Mouse (Mus musculus): Measurements from ENCODE around the gene B4galt2. TPM values are rescaled to one million over a fixed set of nuclear protein-coding genes. Genes with fewer than 3 reads are reported as not detected.
A peak's percentile ranks its signal among the peaks of the same experiment; 100 is the strongest.

B4galt2 gene
- total RNA-seq, 1 experiment from 2014 or later: not detected

GRCm38 (mm10) chr4:117878703-117879102, 4.6 kb downstream of the B4galt2 start:
- ATAC-seq (replicated peaks; ENCODE audit: insufficient number of reproducible peaks, low FRiP score, low TSS enrichment, poor library complexity, severe bottlenecking): no peak

DNA sequence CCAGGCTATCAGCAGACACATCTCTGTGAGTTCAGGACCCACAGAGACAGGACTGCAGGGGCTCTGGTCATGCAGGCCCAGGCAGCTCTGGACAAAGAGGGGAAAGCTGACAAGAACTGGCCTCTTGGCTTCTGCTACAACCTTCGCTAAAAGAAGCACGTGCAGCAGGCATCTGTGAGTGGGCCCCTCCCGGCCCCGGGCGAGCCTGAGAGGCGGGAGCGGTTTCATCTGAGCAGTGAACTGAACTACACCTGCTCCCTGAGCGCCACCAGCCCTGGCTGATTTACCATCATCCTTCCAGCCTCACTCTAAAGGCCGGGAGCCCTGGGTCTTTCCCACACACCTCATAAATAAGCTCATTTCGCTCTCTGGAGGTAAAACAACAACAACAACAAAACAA, 5.0 kb downstream of the B4galt2 start:
- ATAC-seq (replicated peaks; ENCODE audit: insufficient number of reproducible peaks, low FRiP score, low TSS enrichment, poor library complexity, severe bottlenecking): no peak

GRCm38 (mm10) chr4:117873615-117874014, 9.7 kb downstream of the B4galt2 start:
- ATAC-seq (replicated peaks; ENCODE audit: insufficient number of reproducible peaks, low FRiP score, low TSS enrichment, poor library complexity, severe bottlenecking): no peak

DNA sequence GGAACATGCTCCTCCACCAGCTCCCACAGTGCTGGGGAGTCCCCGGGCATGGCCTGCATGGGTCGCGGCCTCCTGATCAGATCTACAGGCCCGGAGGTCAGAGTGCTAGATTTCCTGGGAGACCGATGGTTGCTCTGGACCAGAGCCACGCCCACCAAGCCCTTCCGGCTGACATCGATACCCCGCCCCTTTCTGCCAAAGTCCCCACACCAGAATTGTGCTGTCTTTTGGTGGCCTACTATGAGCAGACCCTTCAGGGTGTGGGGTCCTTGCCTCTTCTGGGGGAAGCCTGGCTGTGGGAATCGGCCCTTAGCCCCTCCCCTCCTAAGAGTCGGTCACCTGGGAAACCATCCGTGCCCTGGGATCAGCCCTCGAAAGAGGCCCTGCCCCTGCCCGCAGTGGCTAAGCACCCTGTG, 10.8 kb downstream of the B4galt2 start, which contains the start of gene Ccdc24:
Gene Ccdc24 (minus strand): TSS at position 87 of the 416 bp plus-strand sequence.
- no peak for ATAC-seq (replicated peaks; ENCODE audit: insufficient number of reproducible peaks, low FRiP score, low TSS enrichment, poor library complexity, severe bottlenecking)

GRCm38 (mm10) chr4:117871787-117872186, 11.5 kb downstream of the B4galt2 start:
- no peak for ATAC-seq (replicated peaks; ENCODE audit: insufficient number of reproducible peaks, low FRiP score, low TSS enrichment, poor library complexity, severe bottlenecking)

GRCm38 (mm10) chr4:117870437-117870836, 12.8 kb downstream of the B4galt2 start:
- ATAC-seq (replicated peaks; ENCODE audit: insufficient number of reproducible peaks, low FRiP score, low TSS enrichment, poor library complexity, severe bottlenecking): no peak

DNA sequence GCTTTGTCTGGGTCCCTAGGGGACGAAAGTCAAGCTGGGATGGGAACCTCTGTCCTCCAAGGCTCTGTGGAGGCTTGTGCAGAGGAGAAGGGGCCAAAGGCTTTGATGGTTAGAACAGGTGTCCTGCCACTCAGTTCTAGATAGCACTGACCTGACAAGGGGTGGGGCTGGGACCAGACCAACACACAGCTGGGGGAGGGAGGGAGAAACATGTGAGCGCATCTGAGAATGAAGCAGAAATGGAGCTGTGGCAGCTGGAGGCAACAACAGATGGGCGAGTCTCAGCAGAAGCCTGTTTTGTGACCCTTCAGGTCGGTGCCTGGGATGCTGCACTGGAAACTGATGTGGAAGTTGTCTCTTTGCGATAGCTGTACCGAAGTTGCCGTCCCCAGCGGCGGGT, 14.0 kb downstream of the B4galt2 start:
- no peak for ATAC-seq (replicated peaks; ENCODE audit: insufficient number of reproducible peaks, low FRiP score, low TSS enrichment, poor library complexity, severe bottlenecking)

GRCm38 (mm10) chr4:117867823-117868222, 15.5 kb downstream of the B4galt2 start:
- ATAC-seq (replicated peaks; ENCODE audit: insufficient number of reproducible peaks, low FRiP score, low TSS enrichment, poor library complexity, severe bottlenecking): peak; percentile 36; the same call in 1 of the 2 replicates

GRCm38 (mm10) chr4:117867000-117867399, 16.3 kb downstream of the B4galt2 start:
- peak; percentile 16; the same call in 1 of the 2 replicates for ATAC-seq (replicated peaks; ENCODE audit: insufficient number of reproducible peaks, low FRiP score, low TSS enrichment, poor library complexity, severe bottlenecking)

- ATAC-seq (replicated peaks; ENCODE audit: insufficient number of reproducible peaks, low FRiP score, low TSS enrichment, poor library complexity, severe bottlenecking): 0 out of 2 replicates have a peak, but pooled peaks have one; percentile 23
Observed at GRCm38 (mm10) chr4:117866083-117866482, 17.2 kb downstream of the B4galt2 start.

GRCm38 (mm10) chr4:117862823-117863222, 20.5 kb downstream of the B4galt2 start:
- 0 out of 2 replicates have a peak, but pooled peaks have one; percentile 9 for ATAC-seq (replicated peaks; ENCODE audit: insufficient number of reproducible peaks, low FRiP score, low TSS enrichment, poor library complexity, severe bottlenecking)

- no peak for ATAC-seq (replicated peaks; ENCODE audit: insufficient number of reproducible peaks, low FRiP score, low TSS enrichment, poor library complexity, severe bottlenecking)
Observed at GRCm38 (mm10) chr4:117860570-117860969, 22.7 kb downstream of the B4galt2 start.

- ATAC-seq (replicated peaks; ENCODE audit: insufficient number of reproducible peaks, low FRiP score, low TSS enrichment, poor library complexity, severe bottlenecking): no peak
Observed at GRCm38 (mm10) chr4:117858794-117859193, 24.5 kb downstream of the B4galt2 start.

GRCm38 (mm10) chr4:117855146-117855545, 28.1 kb downstream of the B4galt2 start:
- no peak for ATAC-seq (replicated peaks; ENCODE audit: insufficient number of reproducible peaks, low FRiP score, low TSS enrichment, poor library complexity, severe bottlenecking)

- ATAC-seq (replicated peaks; ENCODE audit: insufficient number of reproducible peaks, low FRiP score, low TSS enrichment, poor library complexity, severe bottlenecking): no peak
Observed at GRCm38 (mm10) chr4:117852152-117852868, 31.0 kb downstream of the B4galt2 start.

DNA sequence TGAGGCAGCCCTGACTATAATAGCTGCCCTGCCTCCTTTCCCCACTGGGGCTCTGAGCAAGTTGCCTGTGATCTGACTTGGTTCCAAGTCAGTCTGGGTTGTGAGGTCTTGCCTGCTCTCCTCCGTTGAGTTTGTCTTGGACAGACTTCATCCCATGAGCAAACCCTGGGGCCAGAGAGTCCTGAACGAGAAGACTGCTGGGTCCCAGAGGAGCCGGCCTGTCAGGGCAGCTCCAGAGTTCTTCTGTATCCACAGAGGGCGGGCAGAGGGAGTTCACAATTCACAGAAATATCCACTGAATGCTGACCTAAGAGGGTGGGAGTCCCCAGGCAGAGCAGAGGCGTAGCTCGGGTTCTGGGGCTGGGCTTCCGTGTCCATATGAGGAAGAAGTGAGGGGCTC, 32.4 kb downstream of the B4galt2 start:
- no peak for ATAC-seq (replicated peaks; ENCODE audit: insufficient number of reproducible peaks, low FRiP score, low TSS enrichment, poor library complexity, severe bottlenecking)

DNA sequence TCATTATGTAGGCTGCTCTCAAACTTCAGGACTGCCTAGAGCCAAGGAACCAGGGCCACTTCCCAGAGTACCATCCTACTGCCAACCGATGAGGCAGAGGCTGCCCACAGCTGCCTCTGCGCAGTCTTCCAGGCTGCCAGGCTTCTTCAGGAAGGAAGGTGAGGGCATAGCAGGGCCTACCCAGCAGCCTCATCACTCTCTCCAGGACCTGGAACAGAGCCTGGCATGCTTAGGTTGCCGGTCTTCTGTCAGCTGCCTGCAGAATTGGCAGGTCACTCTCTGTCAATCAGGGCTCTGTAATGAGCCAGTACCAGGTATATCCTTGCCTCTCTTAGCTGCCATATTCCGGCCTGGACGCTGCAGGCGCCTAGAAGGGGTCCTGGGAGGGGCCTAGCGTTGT, 33.1 kb downstream of the B4galt2 start:
- no peak for ATAC-seq (replicated peaks; ENCODE audit: insufficient number of reproducible peaks, low FRiP score, low TSS enrichment, poor library complexity, severe bottlenecking)

GRCm38 (mm10) chr4:117849506-117849905, 33.8 kb downstream of the B4galt2 start:
- no peak for ATAC-seq (replicated peaks; ENCODE audit: insufficient number of reproducible peaks, low FRiP score, low TSS enrichment, poor library complexity, severe bottlenecking)

DNA sequence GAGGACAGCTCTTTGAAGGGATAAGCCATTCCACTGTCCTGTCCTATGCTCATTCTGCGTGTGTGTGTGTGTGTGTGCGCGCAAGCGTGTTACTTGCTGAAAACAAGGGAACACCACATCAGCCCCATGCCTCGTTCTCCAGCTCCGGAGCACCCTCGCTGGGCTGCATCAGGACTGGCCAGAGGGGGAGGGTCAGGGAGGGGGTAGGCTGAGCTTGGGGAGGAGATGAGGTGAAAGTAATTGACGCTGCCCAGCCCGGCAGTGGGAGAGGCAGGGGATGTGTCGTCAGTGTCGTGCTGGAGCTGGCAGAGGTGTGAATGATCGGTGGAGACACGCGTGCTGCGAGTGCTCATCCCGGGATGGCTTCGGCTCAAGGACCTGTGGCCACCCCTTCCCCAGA, 34.2 kb downstream of the B4galt2 start:
- ATAC-seq (replicated peaks; ENCODE audit: insufficient number of reproducible peaks, low FRiP score, low TSS enrichment, poor library complexity, severe bottlenecking): no peak

GRCm38 (mm10) chr4:117847011-117847410, 36.3 kb downstream of the B4galt2 start:
- ATAC-seq (replicated peaks; ENCODE audit: insufficient number of reproducible peaks, low FRiP score, low TSS enrichment, poor library complexity, severe bottlenecking): no peak
